In the genomic region with DNA sequence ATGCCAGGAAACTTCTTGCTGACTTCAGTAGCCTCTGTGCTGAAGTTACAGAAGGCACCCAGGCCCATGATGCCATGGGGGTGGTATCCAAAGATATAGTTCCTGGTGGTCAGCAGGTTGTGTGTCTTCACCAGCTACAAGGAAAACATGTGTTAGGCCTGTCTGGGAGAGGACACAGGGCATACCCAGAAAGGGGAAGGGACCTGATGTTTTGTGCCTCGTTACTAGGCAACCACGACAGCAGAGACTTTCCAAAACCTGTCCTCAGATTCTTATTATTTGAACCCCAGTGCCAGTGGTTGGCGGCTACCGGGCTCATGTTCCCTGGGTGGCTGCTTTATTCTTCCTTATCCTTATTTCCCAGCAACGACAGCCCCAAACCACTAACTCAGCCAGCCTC, we compare ENCODE assay signal across 17 mouse cellular contexts.
"Had no signal": no experiment of that assay in that cellular context is flagged by ENCODE, and none has a peak within 500 bp of the region (broad histone marks: within the 10 kb centered on the region; RNA-seq: fewer than 3 reads in every experiment).

No protein-coding gene starts in this region.

- H3K27ac ChIP-seq: kidney, postnatal 0 days; limb, embryonic 15.5 days; liver, embryonic 15.5 days; lung, embryonic 15.5 days; midbrain, embryonic 10.5 days; neural tube, embryonic 12.5 days; stomach, postnatal 0 days had no signal

- H3K27me3 ChIP-seq: limb, embryonic 15.5 days; liver, embryonic 15.5 days; lung, embryonic 15.5 days; neural tube, embryonic 12.5 days had no signal

- H3K4me2 ChIP-seq: limb, embryonic 15.5 days; liver, embryonic 15.5 days; lung, embryonic 15.5 days; neural tube, embryonic 12.5 days had no signal

- H3K9ac ChIP-seq: limb, embryonic 15.5 days; liver, embryonic 15.5 days; lung, embryonic 15.5 days; neural tube, embryonic 12.5 days had no signal

- H3K9me3 ChIP-seq: limb, embryonic 15.5 days; liver, embryonic 15.5 days; lung, embryonic 15.5 days; midbrain, embryonic 10.5 days; neural tube, embryonic 12.5 days had no signal

- DNase-seq: kidney, adult 9 months; kidney, postnatal 36 days; layer of hippocampus, adult 9-11 months; layer of hippocampus, postnatal 36 days; lung, postnatal 14 days; midbrain, embryonic 14.5 days; right cerebral cortex, adult 18-20 months; right cerebral cortex, postnatal 25 days; thymus, postnatal 4 days had no signal

- H3K4me3 ChIP-seq: limb, embryonic 15.5 days; liver, embryonic 15.5 days; lung, embryonic 15.5 days; midbrain, embryonic 10.5 days; myocyte; neural tube, embryonic 12.5 days had no signal

- H3K36me3 ChIP-seq: limb, embryonic 15.5 days; lung, embryonic 15.5 days; midbrain, embryonic 10.5 days; neural tube, embryonic 12.5 days had no signal
